Mouse (Mus musculus) monocyte, adult 2 months (primary cell): Measurements from ENCODE around the gene Xbp1.
A peak's percentile ranks its signal among the peaks of the same experiment; 100 is the strongest.
"Not testable (repeated sequence)": the region's sequence is repeated elsewhere in the genome, so short reads cannot be mapped to it uniquely, and the experiment has no call there.

ENCODE experiments used
- DNase-seq, 2 experiments: peaks; one replicate each; pipeline ENCODE4 v3.0.0; 2022; ENCODE audit warnings: low spot score in 2 of 2, low read depth in 1 of 2

Xbp1 gene

DNA sequence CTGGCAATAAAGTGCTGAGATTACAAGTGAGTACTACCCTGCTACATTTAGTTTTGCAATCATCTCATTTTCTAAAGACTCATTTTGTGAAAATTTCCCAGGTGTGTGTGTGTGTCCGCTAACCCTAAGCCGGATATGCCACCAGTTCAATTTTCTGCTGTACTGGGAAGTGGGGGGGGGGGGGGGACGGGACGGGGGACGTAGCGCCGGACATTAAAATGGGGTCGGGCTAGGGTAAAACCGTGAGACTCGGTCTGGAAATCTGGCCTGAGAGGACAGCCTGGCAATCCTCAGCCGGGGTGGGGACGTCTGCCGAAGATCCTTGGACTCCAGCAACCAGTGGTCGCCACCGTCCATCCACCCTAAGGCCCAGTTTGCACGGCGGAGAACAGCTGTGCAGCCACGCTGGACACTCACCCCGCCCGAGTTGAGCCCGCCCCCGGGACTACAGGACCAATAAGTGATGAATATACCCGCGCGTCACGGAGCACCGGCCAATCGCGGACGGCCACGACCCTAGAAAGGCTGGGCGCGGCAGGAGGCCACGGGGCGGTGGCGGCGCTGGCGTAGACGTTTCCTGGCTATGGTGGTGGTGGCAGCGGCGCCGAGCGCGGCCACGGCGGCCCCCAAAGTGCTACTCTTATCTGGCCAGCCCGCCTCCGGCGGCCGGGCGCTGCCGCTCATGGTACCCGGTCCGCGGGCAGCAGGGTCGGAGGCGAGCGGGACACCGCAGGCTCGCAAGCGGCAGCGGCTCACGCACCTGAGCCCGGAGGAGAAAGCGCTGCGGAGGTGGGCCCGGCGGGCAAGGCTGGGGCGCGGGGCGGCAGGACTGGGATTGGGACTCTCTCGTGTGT is at the start of gene Xbp1:
Xbp1 (plus strand) TSS at position 248 of the 854 bp plus-strand sequence.
- peak; percentile 91 to 97 for DNase-seq

GRCm38 (mm10) chr11:5474130-5474529 is 46.3 kb upstream of the Xbp1 start:
- peak in 1 of 2 experiments; percentile 29 for DNase-seq

DNA sequence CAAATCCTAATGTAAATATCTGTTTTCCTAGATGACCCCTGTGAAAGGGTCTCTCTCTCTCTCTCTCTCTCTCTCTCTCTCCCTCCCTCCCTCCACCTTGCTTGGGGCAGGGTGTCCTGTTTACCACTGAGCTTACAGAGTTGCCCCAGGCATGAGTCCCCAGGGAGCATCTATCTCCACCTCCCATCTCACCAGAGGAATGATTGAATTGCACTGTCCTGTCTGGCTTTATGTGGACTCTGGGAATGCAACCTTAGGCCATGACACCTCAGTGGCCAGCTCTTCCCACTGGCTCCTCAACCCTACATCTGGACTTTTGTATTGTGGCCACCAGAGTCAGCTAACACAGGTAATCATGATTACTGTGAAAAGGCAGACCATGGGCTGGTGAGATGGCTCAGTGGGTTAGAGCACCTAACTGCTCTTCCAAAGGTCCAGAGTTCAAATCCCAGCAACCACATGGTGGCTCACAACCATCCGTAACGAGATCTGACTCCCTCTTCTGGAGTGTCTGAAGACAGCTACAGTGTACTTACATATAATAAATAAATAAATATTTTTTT is 44.8 kb upstream of the Xbp1 start:
- DNase-seq, result not testable (repeated sequence)

DNA sequence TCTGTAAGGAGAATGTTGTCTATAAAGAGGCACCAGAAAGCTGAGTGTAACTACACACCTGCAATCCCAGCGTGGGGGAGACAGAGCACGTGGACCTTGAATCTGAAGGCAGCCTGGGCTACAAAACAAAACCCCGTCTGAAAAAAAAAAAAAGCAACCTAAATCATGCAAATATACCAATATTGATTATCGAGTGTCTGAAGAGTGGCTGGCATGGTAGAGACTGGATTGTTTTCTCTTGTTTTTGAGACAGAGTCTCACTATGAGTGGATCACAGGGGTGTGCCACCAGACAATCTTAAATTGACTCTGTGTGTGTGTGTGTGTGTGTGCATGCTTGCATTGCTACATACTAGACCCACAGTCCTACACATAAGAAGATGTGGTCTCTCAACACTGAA is 43.7 kb upstream of the Xbp1 start:
- DNase-seq, result no peak

DNA sequence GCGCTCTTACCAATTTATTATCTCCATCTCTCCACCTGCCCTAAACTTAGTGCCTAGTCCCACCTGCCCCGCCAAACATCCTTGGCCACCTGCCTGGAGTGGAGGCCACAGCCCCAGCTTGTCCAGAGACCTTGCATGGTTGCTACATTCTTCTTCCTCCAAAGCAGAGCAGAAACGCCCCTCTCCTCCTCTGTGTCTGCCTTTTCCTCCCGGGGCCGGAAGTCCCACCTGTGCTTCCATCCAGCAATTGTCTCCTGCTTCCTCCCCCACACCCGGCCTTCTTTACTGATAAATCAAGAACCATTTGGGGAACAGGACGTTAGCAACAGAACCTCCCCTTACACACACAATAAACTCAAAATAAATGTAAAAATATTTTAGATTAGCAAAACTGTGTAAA is 42.3 kb upstream of the Xbp1 start:
- no peak for DNase-seq

DNA sequence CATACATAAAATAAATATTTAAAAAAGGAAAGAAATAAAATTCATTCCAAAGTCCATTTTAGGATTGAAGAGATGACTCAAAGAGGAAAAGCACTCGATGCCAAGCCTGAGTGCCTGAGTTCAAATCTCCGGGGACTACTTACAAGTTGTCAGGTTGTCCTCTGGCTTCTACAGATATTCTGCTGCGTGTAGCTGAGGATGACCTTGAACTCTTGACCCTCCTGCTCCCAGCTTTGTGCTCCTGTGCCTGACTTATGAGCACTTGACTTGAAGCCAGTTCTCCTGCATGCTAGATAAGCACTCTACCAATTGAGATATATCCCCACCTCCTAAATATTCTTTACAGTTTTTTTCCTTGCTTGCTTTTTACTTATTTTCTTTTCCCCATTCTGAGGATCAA is 41.6 kb upstream of the Xbp1 start:
- no peak for DNase-seq

GRCm38 (mm10) chr11:5482581-5482980 is 37.9 kb upstream of the Xbp1 start:
- DNase-seq, result no peak

DNA sequence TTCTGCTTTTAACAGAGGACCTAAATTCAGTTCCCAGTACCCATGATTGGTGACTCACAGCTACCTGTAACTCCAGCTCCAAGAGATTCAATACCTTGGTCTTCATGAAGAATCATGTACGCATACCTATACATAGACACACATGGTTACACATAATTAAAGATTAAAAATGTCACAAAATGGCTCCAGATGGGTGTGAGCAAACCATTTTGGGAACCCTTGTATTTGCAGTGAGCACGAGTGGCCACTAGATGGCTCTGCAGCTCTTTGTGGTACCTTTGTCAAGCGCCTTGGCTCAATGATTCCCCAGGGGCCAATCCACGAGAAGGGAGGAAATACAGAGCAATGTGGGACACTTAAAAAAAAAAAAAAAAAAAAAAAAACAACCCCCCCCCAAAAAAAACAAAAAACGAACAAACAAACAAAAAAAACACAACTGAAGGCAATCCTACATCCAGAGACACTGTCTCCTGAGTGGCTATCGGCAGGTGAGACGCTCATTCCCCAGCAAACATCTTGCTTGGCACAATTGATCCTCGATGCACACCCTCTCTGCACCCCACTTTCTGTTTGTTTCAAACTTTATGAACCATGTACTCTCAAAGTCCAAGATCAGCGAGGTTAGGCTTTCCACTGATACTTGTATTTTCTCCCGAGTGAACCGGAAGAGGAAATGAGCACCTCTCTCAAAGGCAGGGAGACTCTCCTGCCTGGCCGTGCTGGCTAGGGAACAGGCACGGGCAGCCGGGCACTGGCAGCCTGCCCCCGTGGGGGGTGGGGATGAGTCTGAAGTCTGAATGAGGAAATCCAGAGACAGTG is 35.1 kb upstream of the Xbp1 start:
- peak; percentile 50 to 71 for DNase-seq

DNA sequence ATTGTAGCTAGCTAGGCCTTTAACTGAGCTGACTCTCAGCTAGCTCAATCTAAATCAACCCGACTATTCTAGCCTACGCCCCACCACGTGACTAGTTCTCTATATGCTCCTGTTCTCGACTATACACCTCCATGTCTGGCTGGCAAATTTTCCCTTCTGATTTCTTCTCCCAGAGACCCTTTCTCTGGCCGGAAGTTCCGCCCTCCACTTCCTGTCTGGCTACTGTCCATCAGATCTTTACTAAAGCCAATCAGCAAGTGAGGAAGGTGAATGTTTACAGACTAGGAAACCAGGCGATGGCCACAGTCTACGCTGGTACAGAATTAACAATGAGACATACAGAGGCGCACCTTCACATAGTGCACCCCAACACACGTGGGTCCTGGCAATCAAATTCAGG is 31.0 kb upstream of the Xbp1 start:
- not testable (repeated sequence) for DNase-seq

DNA sequence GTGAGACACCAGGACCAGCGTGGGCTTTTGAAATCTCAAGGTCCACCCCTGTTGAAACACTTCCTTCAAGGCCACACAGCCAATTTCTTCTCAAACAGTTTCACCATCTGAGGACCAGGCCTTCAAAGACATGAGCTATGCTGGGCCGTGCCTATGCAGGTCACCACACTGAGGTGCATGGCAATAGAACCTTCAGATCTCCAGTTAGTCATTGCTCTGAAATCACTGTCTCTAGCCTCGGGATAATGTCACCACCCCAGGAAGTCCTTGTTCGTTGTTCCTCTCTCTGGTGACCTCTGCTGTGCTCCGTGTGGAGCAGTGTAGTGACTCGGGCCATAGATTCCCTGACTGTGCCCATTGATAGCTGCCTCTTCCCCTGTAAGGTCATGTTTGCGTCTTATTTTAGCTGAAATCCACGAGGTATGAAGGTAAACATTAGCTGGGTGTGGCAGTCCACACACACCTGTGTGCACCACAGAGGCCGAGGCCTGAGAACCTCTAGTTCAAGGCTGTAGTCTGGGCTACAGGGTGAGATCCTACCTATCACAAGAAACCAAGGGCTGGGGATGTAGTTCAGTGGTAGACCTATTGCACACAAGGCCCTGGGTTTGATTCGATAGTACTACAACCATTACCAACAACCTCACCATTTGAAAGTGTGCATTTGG is 29.3 kb upstream of the Xbp1 start:
- no peak for DNase-seq

GRCm38 (mm10) chr11:5491912-5492311 is 28.5 kb upstream of the Xbp1 start:
- DNase-seq, result no peak

- DNase-seq, result no peak
Observed at GRCm38 (mm10) chr11:5493869-5494268, 26.6 kb upstream of the Xbp1 start.

DNA sequence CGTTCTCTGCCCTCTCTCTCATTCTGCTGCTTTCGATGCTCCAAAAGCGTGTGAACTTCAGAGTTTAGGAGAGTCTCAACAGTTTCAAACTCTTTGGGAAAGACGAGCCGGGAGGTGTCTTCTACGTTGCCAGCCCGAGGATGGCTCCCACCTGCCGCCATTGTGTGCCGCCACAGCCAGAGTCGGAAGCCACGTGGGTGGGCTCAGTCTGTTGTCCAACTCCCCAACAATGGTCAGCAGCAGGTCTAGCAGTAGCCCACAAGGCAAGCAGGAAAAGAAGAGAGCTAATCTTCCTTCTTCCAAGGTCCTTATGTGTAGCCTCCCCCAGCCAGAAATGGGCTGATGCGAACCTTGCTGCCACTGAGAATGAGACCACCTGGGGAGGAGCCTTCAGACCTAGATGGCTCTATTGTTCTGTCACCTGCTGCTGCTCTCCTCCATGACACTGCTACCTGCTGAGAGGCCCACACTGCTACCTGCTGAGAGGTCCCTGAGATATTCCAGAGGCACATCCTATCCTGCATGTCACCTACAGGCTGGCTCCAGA is 25.1 kb upstream of the Xbp1 start:
- no peak for DNase-seq

DNA sequence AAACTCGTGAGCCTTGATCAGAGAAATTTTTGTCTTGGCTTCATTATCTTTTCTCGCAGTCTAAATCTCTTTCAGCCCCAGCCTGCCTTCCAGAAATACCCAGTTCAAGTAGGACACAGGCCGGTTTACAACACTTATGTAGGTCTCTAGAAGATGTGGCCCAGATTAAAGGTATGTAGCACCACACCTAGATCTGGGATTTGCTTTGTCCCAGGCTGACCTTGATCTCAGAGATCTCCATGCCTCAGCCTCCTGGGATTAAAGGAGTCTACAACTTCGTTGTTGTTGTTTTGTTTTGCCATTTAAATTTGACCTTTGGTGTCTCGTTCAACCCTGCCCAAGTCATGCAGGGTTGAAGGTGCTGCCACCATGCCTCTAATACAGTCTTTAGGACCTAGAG is 24.6 kb upstream of the Xbp1 start:
- DNase-seq, result no peak

DNA sequence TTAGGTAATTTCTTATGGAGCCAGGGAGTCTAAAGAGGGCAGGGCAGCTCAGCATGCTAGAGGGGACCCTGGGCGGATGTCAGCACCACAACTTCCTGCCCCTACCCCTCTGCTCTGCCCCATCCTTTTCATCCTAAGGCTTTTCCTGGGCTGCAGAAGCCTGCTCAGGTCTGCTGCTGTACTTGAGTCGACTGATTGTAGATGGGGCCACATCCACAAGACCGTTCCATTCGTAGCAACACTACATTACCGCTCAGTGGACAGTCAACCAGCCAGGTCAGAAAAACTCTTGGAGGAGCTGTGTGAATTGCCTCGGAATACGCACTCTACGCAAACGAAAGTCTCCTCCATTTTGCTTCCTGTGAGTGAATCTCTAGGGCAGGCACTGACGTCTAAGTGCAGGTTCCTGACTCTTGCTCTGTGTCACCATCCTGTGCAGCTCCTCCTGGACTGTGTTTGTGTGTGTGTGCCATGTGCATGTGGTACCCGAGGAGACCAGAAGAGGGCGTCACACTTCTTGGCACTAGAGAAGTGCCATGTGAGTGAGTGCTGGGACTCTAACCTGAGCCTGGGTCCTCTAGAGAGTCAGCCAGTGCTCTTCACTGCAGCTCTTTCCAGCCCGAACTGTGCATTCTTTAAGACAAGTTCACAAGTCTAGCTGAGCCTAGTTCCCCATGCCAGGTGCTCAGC is 23.8 kb upstream of the Xbp1 start:
- no peak for DNase-seq

DNA sequence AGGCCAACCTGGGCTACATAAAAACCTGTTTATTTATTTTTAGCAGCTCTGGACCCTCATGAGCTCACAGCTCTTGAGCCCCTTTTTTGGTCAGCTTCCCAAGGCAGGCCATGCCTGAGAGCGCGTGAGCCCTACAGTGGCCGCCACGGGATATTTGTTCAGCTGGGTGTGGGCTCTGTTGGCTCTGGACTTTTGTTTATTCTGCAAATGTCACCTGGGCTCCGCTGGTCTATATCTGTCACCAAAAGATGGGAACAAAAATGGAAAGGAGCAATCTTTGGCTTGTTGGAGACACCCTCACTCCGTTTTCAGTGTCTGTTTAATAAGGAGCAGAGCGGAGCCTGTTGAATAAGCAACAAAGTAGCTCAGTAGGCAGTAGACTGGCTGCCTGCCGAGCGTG is 22.0 kb upstream of the Xbp1 start:
- no peak for DNase-seq

DNA sequence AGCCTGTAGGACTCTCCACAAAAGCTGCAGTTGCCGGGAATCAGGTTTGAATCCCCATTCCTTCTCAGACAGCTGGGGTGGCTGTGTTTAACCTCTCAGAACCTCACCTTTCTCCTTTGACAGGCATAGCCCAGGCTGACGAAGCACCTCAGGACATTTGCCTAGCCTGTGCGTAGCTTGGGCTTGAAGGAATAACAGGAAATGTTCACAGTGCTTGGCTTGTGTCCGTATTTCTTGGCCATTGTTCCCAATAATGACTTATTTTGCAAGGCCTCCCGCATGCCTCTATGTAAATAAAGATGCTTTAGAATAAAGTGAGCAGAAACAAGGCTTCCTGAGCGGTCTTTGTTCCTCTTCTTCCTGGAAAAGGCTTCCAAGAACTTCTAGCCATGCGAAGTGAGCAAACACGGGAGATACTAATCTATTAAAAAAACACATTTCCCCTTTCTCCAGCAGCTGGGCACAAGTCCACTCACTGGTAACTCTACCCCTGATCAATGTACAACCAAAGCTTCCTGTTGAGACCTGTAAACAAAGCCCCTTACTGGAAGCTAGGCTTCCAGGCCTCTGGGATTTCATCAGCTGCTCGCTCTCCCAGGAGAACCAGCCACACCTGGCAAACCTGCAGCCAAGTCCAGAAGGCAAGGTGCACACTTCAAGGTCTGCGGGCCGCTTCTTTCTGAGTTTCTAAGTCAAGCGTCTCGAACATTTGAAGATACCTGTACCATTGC is 21.4 kb upstream of the Xbp1 start:
- DNase-seq, result no peak

- DNase-seq, result no peak
Observed at GRCm38 (mm10) chr11:5499961-5500644, 20.4 kb upstream of the Xbp1 start.
